Mouse (Mus musculus) kidney, embryonic 16.5 days (tissue): ENCODE results near the gene Grm4. TPM values are rescaled to one million over a fixed set of nuclear protein-coding genes. Genes with fewer than 3 reads are reported as not detected.

Source experiments
- polyA plus RNA-seq: library from polyadenylated mRNA; unstranded; fragments of >200 nt; fragmentation: Nextera tagmentation; extraction: Ambion mirVana; gene quantifications from 2 replicates; pipeline ENCODE4 v1.2.1, GENCODE M21; 2015

The Grm4 gene
- polyA plus RNA-seq, 1 experiment from 2014 or later, result 0.91 TPM

Other genes starting within 250 kb of the Grm4 start
- gene Hmga1, start 35.1 kb upstream of the Grm4 start, polyA plus RNA-seq, result 257 and 279 TPM in 2 replicates
- 20.2 and 23.4 TPM in 2 replicates for gene AI413582, start 44.4 kb upstream of the Grm4 start, polyA plus RNA-seq
- gene Nudt3, start 102.1 kb upstream of the Grm4 start, polyA plus RNA-seq, result 81.8 and 84.1 TPM in 2 replicates
- not detected in 2 replicates for gene RPS10-NUDT3, start 113.8 kb upstream of the Grm4 start, polyA plus RNA-seq
- gene Rps10, start 115.3 kb upstream of the Grm4 start, polyA plus RNA-seq, result 825 and 828 TPM in 2 replicates
- 1.4 and 1.7 TPM in 2 replicates for gene Pacsin1, start 134.1 kb upstream of the Grm4 start, polyA plus RNA-seq
- gene Spdef, start 207.6 kb upstream of the Grm4 start, polyA plus RNA-seq, result 0.18 and 0.31 TPM in 2 replicates